Mouse (Mus musculus) hindbrain, embryonic 15.5 days (tissue): Measurements from ENCODE around the gene Mpzl2. TPM values are rescaled to one million over a fixed set of nuclear protein-coding genes. Genes with fewer than 3 reads are reported as not detected.
A peak's percentile ranks its signal among the peaks of the same experiment; 100 is the strongest.

Experiments
- ATAC-seq: fragments of 200-750 bp; cut with Nextera tagmentation; 2 replicates; pipeline ENCODE4 v1.8.0; 2017; ENCODE audit warnings: low read depth, moderate number of reproducible peaks, moderate TSS enrichment; ENCODE audit not compliant: low FRiP score
- H3K27ac ChIP-seq: fragments of 300-500 bp; sonication (generic); replicated peaks from 2 replicates; pipeline ENCODE4 v1.5.1; 2015; ENCODE audit warnings: mild to moderate bottlenecking, inconsistent platforms
- H3K27me3 ChIP-seq: fragments of 300-500 bp; sonication (generic); 2 replicates; pipeline ENCODE4 v1.6.1; 2015; ENCODE audit warnings: control low read depth, inconsistent platforms
- H3K36me3 ChIP-seq: fragments of 300-500 bp; sonication (generic); 2 replicates; pipeline ENCODE4 v1.6.1; 2015; ENCODE audit warnings: control low read depth, inconsistent platforms
- H3K4me1 ChIP-seq: fragments of 300-500 bp; sonication (generic); replicated peaks from 2 replicates; pipeline ENCODE4 v1.6.1; 2015; ENCODE audit warnings: control low read depth, inconsistent platforms
- H3K4me2 ChIP-seq: fragments of 300-500 bp; sonication (generic); 2 replicates; pipeline ENCODE4 v1.6.1; 2015; ENCODE audit warnings: moderate library complexity, mild to moderate bottlenecking, inconsistent platforms
- H3K4me3 ChIP-seq: fragments of 300-500 bp; sonication (generic); 2 replicates; pipeline ENCODE4 v1.5.1; 2015; ENCODE audit warnings: mild to moderate bottlenecking, inconsistent platforms
- H3K9ac ChIP-seq: fragments of 300-500 bp; sonication (generic); 2 replicates; pipeline ENCODE4 v1.6.1; 2015; ENCODE audit warnings: inconsistent platforms
- H3K9me3 ChIP-seq: fragments of 300-500 bp; sonication (generic); 2 replicates; pipeline ENCODE4 v1.6.1; 2016; ENCODE audit warnings: control low read depth, inconsistent platforms
- WGBS: fragments of 180-500 bp; shearing (Covaris S2); methylation state at CpG from one replicate; pipeline ENCODE4 v1.1.7; 2015; 5-methylcytosine and 5-hydroxymethylcytosine counted together
- polyA plus RNA-seq: library from polyadenylated mRNA; unstranded; fragments of >200 nt; fragmentation: Nextera tagmentation; extraction: Ambion mirVana; gene quantifications from 2 replicates; pipeline ENCODE4 v1.2.1, GENCODE M21; 2015

The Mpzl2 gene
- polyA plus RNA-seq, 1 experiment from 2014 or later, result 2.6 TPM

GRCm38 (mm10) chr9:45062677-45063076 is 23.1 kb downstream of the Mpzl2 start:
- no peak for ATAC-seq

GRCm38 (mm10) chr9:45064421-45064820 is 24.8 kb downstream of the Mpzl2 start:
- no peak for ATAC-seq
- 88% methylated on average over 6 of the region's 6 CpGs for WGBS
- Histone ChIP-seq H3K4me2 (no peak overlapping the region), H3K9ac (no peak overlapping the region), H3K9me3 (no peaks in the 10 kb centered on the region), H3K4me3 (no peak overlapping the region), H3K36me3 (no peaks in the 10 kb centered on the region), H3K27me3 (no peaks in the 10 kb centered on the region), H3K4me1 (no peaks in the 10 kb centered on the region), H3K27ac (no peak overlapping the region)

More at GRCm38 (mm10) chr9:45062677-45063076, 23.1 kb downstream of the Mpzl2 start:
- WGBS, result 74% methylated on average over 3 of the region's 3 CpGs
- peaks cover 7% of the 10 kb centered on the region; the same call in 1 of the 2 replicates for H3K27me3 ChIP-seq
- H3K27ac ChIP-seq, result no peak overlapping the region
- no peaks in the 10 kb centered on the region for H3K4me1 ChIP-seq
- H3K9ac ChIP-seq, result no peak overlapping the region
- H3K36me3 ChIP-seq, result no peaks in the 10 kb centered on the region
- H3K9me3 ChIP-seq, result no peaks in the 10 kb centered on the region
- no peak overlapping the region for H3K4me3 ChIP-seq
- no peak overlapping the region for H3K4me2 ChIP-seq

GRCm38 (mm10) chr9:45066735-45067134 is 27.1 kb downstream of the Mpzl2 start:
- no peaks in the 10 kb centered on the region for H3K9me3 ChIP-seq
- 87% methylated on average over 4 of the region's 4 CpGs for WGBS
- no peak for ATAC-seq

GRCm38 (mm10) chr9:45071800-45072199 is 32.2 kb downstream of the Mpzl2 start:
- Histone ChIP-seq H3K9ac (no peak overlapping the region), H3K27ac (no peak overlapping the region), H3K27me3 (no peaks in the 10 kb centered on the region), H3K9me3 (no peaks in the 10 kb centered on the region), H3K4me3 (no peak overlapping the region), H3K4me2 (no peak overlapping the region), H3K4me1 (no peaks in the 10 kb centered on the region), H3K36me3 (no peaks in the 10 kb centered on the region)
- ATAC-seq, result no peak
- 68% methylated on average over 3 of the region's 3 CpGs for WGBS

More at GRCm38 (mm10) chr9:45066735-45067134, 27.1 kb downstream of the Mpzl2 start:
- H3K36me3 ChIP-seq, result no peaks in the 10 kb centered on the region
- H3K27ac ChIP-seq, result no peak overlapping the region
- H3K4me2 ChIP-seq, result no peak overlapping the region
- no peaks in the 10 kb centered on the region for H3K4me1 ChIP-seq
- H3K9ac ChIP-seq, result no peak overlapping the region
- H3K27me3 ChIP-seq, result no peaks in the 10 kb centered on the region
- no peak overlapping the region for H3K4me3 ChIP-seq

GRCm38 (mm10) chr9:45077859-45078258 is 38.3 kb downstream of the Mpzl2 start:
- 76% methylated on average over 3 of the region's 3 CpGs for WGBS
- no peaks in the 10 kb centered on the region for H3K9me3 ChIP-seq
- H3K27ac ChIP-seq, result no peak overlapping the region

GRCm38 (mm10) chr9:45079011-45079410 is 39.4 kb downstream of the Mpzl2 start, which contains the start of gene Jaml:
Gene Jaml, plus strand, starts transcription at chr9:45079183.
- no peak for ATAC-seq
- no peak within 1 kb of the TSS for H3K27ac ChIP-seq
- H3K4me3 ChIP-seq, result no peak within 1 kb of the TSS
- H3K4me1 ChIP-seq, result no peaks in the 10 kb centered on the region
- H3K4me2 ChIP-seq, result no peak within 1 kb of the TSS
- WGBS, result 83% methylated on average over 5 of the region's 5 CpGs
- no peaks in the 10 kb centered on the region for H3K9me3 ChIP-seq
- H3K27me3 ChIP-seq, result no peaks in the 10 kb centered on the region
- H3K36me3 ChIP-seq, result no peaks in the 10 kb centered on the region
- H3K9ac ChIP-seq, result no peak within 1 kb of the TSS

More at GRCm38 (mm10) chr9:45077859-45078258, 38.3 kb downstream of the Mpzl2 start:
- Histone ChIP-seq H3K4me3 (no peak overlapping the region), H3K4me2 (no peak overlapping the region), H3K36me3 (no peaks in the 10 kb centered on the region), H3K4me1 (no peaks in the 10 kb centered on the region), H3K27me3 (no peaks in the 10 kb centered on the region), H3K9ac (no peak overlapping the region)
- no peak for ATAC-seq

GRCm38 (mm10) chr9:45083132-45083531 is 43.5 kb downstream of the Mpzl2 start:
- Histone ChIP-seq H3K36me3 (no peaks in the 10 kb centered on the region), H3K27me3 (no peaks in the 10 kb centered on the region), H3K4me2 (no peak overlapping the region), H3K9me3 (no peaks in the 10 kb centered on the region), H3K4me1 (no peaks in the 10 kb centered on the region), H3K9ac (no peak overlapping the region), H3K4me3 (no peak overlapping the region), H3K27ac (no peak overlapping the region)
- WGBS, result 88% methylated on average over 3 of the region's 3 CpGs
- no peak for ATAC-seq

GRCm38 (mm10) chr9:45084556-45084955 is 45.0 kb downstream of the Mpzl2 start:
- Histone ChIP-seq H3K27ac (no peak overlapping the region), H3K27me3 (no peaks in the 10 kb centered on the region), H3K4me2 (no peak overlapping the region), H3K4me1 (no peaks in the 10 kb centered on the region), H3K9me3 (no peaks in the 10 kb centered on the region), H3K36me3 (no peaks in the 10 kb centered on the region), H3K4me3 (no peak overlapping the region), H3K9ac (no peak overlapping the region)
- WGBS, result 76% methylated on average over 5 of the region's 5 CpGs
- ATAC-seq, result no peak

- H3K27ac ChIP-seq, result no peak overlapping the region
- H3K36me3 ChIP-seq, result no peaks in the 10 kb centered on the region
- no peak overlapping the region for H3K4me3 ChIP-seq
- no peaks in the 10 kb centered on the region for H3K27me3 ChIP-seq
- H3K4me2 ChIP-seq, result no peak overlapping the region
- ATAC-seq, result no peak
- H3K9me3 ChIP-seq, result no peaks in the 10 kb centered on the region
- H3K9ac ChIP-seq, result no peak overlapping the region
- WGBS, result 78% methylated on average over 12 of the region's 12 CpGs
- H3K4me1 ChIP-seq, result no peaks in the 10 kb centered on the region
These were observed 46.4 kb downstream of the Mpzl2 start for GRCm38 (mm10) chr9:45085741-45086690.

- no peaks in the 10 kb centered on the region for H3K4me1 ChIP-seq
- H3K9me3 ChIP-seq, result no peaks in the 10 kb centered on the region
- no peaks in the 10 kb centered on the region for H3K36me3 ChIP-seq
- H3K27ac ChIP-seq, result no peak overlapping the region
- no peak overlapping the region for H3K4me3 ChIP-seq
- no peak for ATAC-seq
- H3K4me2 ChIP-seq, result no peak overlapping the region
- H3K9ac ChIP-seq, result no peak overlapping the region
- no peaks in the 10 kb centered on the region for H3K27me3 ChIP-seq
These were observed 48.4 kb downstream of the Mpzl2 start for GRCm38 (mm10) chr9:45088040-45088439.

- WGBS, result 61% methylated on average over 3 of the region's 3 CpGs
- no peak for ATAC-seq
These were observed 51.2 kb downstream of the Mpzl2 start for GRCm38 (mm10) chr9:45090811-45091210.

GRCm38 (mm10) chr9:45092641-45093040 is 53.0 kb downstream of the Mpzl2 start:
- Histone ChIP-seq H3K27ac (0 out of 2 replicates have a peak overlapping the region, but pooled peaks have one; percentile 38), H3K4me2 (no peak overlapping the region), H3K9me3 (no peaks in the 10 kb centered on the region), H3K9ac (no peak overlapping the region), H3K27me3 (no peaks in the 10 kb centered on the region), H3K4me1 (no peaks in the 10 kb centered on the region), H3K4me3 (no peak overlapping the region), H3K36me3 (no peaks in the 10 kb centered on the region)
- no peak for ATAC-seq
- 66% methylated on average over 4 of the region's 4 CpGs for WGBS

More at GRCm38 (mm10) chr9:45090811-45091210, 51.2 kb downstream of the Mpzl2 start:
- Histone ChIP-seq H3K27ac (no peak overlapping the region), H3K4me2 (no peak overlapping the region), H3K4me3 (no peak overlapping the region), H3K36me3 (no peaks in the 10 kb centered on the region), H3K9me3 (no peaks in the 10 kb centered on the region), H3K9ac (no peak overlapping the region), H3K4me1 (no peaks in the 10 kb centered on the region), H3K27me3 (no peaks in the 10 kb centered on the region)
